Mouse (Mus musculus): ENCODE results near the gene 4930404H24Rik. TPM values are rescaled to one million over a fixed set of nuclear protein-coding genes. Genes with fewer than 3 reads are reported as not detected.

Gene 4930404H24Rik
- polyA plus RNA-seq (2014; fragmentation: Nextera tagmentation; extraction: Ambion mirVana), result not detected in 2 replicates

DNA sequence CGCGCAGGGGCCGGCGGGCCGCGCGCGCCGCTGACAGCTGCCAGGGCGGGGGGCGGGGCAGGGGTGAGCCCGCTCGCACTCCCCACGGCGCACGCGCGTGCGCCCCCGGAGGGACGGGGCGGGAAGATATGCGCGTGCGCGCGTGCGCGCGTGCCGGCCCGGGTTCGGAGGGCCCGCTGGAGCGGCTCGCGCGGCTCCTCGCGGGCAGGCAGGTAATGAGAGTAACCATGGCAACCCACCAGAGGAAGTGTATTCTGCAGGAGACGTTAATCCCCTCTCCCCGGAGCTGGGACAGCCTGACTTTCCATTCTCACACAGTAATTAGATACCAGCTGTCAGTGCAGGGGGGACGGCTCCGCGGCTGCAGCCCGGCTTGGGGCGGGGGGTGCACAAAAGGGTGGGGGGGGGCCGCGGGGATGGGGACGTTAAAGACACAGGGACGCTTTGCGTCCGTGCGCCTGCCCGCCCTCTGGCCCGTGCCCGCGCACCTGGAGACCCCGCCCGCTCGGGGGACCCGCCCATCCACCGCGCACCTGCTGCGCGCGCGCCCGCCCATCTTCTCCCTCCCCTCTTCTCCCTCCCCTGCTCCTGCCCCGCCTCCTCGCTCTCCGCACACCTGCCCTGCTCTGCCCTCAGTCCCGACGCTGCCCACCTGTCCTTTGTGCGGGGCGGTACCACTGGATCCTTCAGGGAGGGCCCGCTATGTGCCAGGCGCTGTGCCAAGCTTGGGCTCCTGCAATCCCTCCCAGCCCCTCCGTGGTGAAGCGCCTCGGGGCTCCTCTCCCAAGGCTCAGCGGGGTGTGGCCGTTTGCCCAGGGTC is at the start of gene 4930404H24Rik:
TSS of gene 4930404H24Rik (plus strand) at position 218 of the 820 bp plus-strand sequence.
- peaks cover 19% of the 10 kb centered on the region for H3K4me1 ChIP-seq (ENCODE audit: control insufficient read depth, insufficient read depth, low read length)
- peaks cover 12% of the 10 kb centered on the region for H3K27me3 ChIP-seq (ENCODE audit: control insufficient read depth, insufficient read depth, low read length)
- ATAC-seq (ENCODE audit: insufficient number of reproducible peaks, low FRiP score, low TSS enrichment, low read depth), result peak; percentile 70
- H3K4me2 ChIP-seq (ENCODE audit: low read depth, severe bottlenecking), result peak within 1 kb of the TSS; percentile 94
- peak; percentile 77 for DNase-seq (ENCODE audit: low spot score)
- H3K4me3 ChIP-seq (ENCODE audit: low read depth, low read length), result peak within 1 kb of the TSS; percentile 48
- peak within 1 kb of the TSS; percentile 38 for H3K9ac ChIP-seq (ENCODE audit: low read length)
- 1% methylated on average over 56 of the region's 83 CpGs for WGBS
- H3K36me3 ChIP-seq (ENCODE audit: control insufficient read depth, insufficient read depth, low read length), result no peaks in the 10 kb centered on the region
- H3K27ac ChIP-seq (replicated peaks; ENCODE audit: low read depth, low read length), result no peak within 1 kb of the TSS
- H3K9me3 ChIP-seq (ENCODE audit: control insufficient read depth, low read length), result no peaks in the 10 kb centered on the region

DNA sequence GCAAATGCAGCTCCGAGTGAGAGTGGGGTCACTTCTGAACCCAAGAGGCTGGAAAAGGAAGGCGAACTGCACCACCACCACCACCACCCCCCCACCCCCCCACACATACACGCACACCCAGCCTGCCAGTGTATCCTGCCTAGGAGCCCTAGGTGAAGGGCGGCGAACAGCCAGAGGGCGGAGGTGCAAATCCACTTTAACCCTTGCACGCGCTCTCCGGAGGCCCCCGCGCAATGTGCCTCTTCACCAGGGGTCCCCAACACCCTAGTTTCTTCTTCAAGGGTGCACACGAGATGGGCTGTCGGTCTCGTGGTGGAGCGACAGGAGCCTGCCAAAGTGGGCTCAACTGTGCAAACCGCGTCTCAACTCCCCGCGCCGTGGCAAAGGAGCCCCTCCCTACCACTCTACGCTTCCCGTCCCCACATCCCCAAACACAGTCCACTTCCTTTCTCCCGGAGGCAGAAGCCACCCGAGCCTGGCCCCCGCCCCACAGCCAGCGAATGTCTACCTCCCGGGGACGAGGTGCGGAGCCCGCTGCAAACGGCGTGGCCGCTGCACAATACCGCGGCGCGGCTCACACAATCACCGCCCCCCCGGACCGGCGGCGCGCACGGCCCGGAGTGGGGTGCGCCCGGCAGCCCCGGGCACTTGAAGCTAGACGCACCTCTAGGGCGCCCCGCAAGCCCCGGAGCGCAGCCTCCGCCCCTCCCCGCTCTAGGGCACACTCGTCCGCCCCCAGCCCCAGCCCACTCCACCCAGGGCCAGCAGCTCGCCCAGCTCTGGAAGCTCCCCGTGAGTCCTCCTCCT is 49.0 kb upstream of the 4930404H24Rik start:
- WGBS, result under 1% methylated on average over 57 of the region's 59 CpGs
- Histone ChIP-seq H3K27me3 (ENCODE audit: control insufficient read depth, insufficient read depth, low read length) (no peaks in the 10 kb centered on the region), H3K4me2 (ENCODE audit: low read depth, severe bottlenecking) (peak overlapping the region; percentile 99), H3K4me1 (ENCODE audit: control insufficient read depth, insufficient read depth, low read length) (peaks cover 36% of the 10 kb centered on the region), H3K9me3 (ENCODE audit: control insufficient read depth, low read length) (no peaks in the 10 kb centered on the region), H3K36me3 (ENCODE audit: control insufficient read depth, insufficient read depth, low read length) (no peaks in the 10 kb centered on the region), H3K9ac (ENCODE audit: low read length) (peak overlapping the region; percentile 84), H3K27ac (replicated peaks; ENCODE audit: low read depth, low read length) (peak overlapping the region; percentile 92), H3K4me3 (ENCODE audit: low read depth, low read length) (peak overlapping the region; percentile 96)
- ATAC-seq (ENCODE audit: insufficient number of reproducible peaks, low FRiP score, low TSS enrichment, low read depth), result peak; percentile 56
- DNase-seq (ENCODE audit: low spot score), result peak; percentile 64

DNA sequence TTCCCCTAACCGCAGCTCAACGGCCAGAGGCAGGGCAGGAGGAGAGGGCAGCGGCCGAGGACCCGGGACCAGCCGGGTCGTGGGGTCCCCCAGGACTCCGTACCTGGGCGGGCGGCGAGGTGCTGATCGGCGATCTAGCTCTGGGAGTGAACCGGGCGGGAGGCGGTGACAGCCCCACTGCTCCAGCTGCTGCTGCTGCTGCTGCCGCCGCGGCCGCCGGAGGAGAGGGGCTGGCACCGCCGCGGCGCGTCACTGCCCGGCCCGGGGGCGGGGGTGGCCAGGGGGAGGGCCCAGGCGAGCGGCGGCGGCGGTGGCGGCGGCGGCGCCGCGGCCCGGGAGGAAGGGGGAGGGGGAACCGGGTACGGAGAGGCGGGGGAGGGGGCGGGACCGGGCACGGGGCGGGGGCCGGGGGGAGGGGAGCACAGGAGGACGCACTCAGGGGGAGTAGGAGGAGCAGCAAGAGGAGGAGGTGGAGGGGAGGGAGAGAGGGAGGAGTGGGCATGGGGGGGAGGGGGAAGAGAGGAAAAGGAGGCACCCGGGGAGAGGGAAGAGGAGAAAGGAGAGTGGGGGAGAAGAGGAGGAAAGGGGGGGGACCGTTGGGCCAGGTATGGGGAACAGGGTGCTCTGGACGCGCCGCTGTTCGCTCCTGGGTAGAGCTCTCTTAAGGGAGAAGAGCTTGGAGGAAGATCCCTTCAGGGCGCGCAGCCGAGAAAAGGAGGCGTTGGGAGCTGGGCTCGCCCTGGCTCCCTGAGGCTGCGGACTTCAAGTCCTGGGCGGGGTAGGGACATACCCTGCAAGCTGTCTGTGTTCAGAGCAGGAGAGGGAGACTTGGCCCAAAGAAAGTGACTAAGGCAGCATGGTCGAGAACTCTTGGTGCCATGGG is 48.1 kb upstream of the 4930404H24Rik start:
- Histone ChIP-seq H3K9ac (ENCODE audit: low read length) (peak overlapping the region; percentile 84), H3K4me1 (ENCODE audit: control insufficient read depth, insufficient read depth, low read length) (peaks cover 36% of the 10 kb centered on the region)
- WGBS, result under 1% methylated on average over 29 of the region's 64 CpGs

DNA sequence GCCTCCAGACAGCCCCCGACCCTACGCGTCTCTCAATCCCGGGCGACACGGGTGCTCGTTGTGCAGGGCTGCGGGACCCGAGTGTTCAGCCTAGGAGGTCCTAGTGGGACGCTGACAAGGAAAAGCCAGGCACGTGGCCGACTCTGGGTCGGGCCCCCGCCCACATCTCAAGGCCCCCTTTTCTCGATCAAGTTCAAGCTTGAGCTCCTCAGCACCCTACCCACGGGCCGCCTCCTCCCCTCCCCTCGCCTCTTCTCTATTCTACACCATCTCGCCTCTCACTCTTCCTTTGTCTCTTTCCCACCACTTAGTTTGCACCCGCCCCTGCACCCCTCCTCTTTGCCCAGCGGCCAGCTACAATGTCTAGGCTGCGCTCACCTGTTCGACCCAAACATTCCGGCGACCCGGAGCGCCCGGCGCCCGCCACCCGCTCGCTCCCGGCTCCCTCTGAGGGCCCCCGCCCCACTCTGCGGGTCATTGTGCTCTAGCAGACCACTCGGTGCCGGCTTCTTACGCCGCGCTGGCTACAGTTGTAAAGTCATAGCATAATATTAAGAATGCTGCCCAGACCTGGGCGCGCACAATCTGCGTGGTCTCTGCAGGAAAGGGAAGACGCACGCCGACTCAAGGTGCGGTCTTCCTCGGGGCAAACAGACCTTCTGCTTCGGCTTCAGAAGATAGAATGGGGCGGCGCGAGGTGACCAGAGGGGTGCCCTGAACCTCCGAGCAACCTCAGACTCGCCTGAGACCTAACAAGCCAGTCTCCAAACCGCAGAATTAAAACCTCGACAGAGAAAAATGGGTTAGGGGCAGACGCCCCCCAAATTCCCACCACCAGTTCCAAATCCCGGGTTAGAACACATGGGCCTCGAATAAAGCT is 47.2 kb upstream of the 4930404H24Rik start:
- peak overlapping the region; percentile 92 for H3K27ac ChIP-seq (replicated peaks; ENCODE audit: low read depth, low read length)

More for the DNA sequence above, 48.1 kb upstream of the 4930404H24Rik start:
- Histone ChIP-seq H3K27me3 (ENCODE audit: control insufficient read depth, insufficient read depth, low read length) (no peaks in the 10 kb centered on the region), H3K4me3 (ENCODE audit: low read depth, low read length) (peak overlapping the region; percentile 96), H3K27ac (replicated peaks; ENCODE audit: low read depth, low read length) (peak overlapping the region; percentile 92), H3K4me2 (ENCODE audit: low read depth, severe bottlenecking) (peak overlapping the region; percentile 99), H3K9me3 (ENCODE audit: control insufficient read depth, low read length) (no peaks in the 10 kb centered on the region), H3K36me3 (ENCODE audit: control insufficient read depth, insufficient read depth, low read length) (no peaks in the 10 kb centered on the region)
- DNase-seq (ENCODE audit: low spot score) (peak; percentile 83), ATAC-seq (ENCODE audit: insufficient number of reproducible peaks, low FRiP score, low TSS enrichment, low read depth) (peak; percentile 44)

DNA sequence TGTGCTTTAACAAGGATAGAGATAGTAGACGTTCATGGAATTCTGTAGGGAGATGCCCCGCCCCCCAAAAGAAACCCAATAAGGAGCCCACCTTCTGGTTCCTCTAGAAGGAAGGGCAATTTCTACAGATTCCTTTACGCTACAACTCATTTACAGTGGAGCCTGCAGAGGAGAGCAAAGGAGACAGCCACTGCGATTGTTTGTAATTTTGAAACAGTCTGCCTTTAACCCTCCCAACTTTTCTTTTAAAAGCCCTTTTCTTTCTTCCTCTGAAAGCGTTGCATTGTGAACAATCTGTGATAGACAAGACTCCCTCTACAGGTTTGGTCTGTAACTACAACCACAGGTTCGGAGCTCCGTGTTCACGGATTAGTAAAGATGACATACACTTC is 46.6 kb upstream of the 4930404H24Rik start:
- H3K27me3 ChIP-seq (ENCODE audit: control insufficient read depth, insufficient read depth, low read length), result no peaks in the 10 kb centered on the region
- H3K36me3 ChIP-seq (ENCODE audit: control insufficient read depth, insufficient read depth, low read length), result no peaks in the 10 kb centered on the region
- WGBS, result under 1% methylated on average over 8 of the region's 8 CpGs
- DNase-seq (ENCODE audit: low spot score) (peak; percentile 67), ATAC-seq (ENCODE audit: insufficient number of reproducible peaks, low FRiP score, low TSS enrichment, low read depth) (no peak)
- H3K4me3 ChIP-seq (ENCODE audit: low read depth, low read length), result peak overlapping the region; percentile 96
- H3K27ac ChIP-seq (replicated peaks; ENCODE audit: low read depth, low read length), result no peak overlapping the region
- peaks cover 26% of the 10 kb centered on the region for H3K4me1 ChIP-seq (ENCODE audit: control insufficient read depth, insufficient read depth, low read length)
- peak overlapping the region; percentile 79 for H3K9ac ChIP-seq (ENCODE audit: low read length)
- H3K4me2 ChIP-seq (ENCODE audit: low read depth, severe bottlenecking), result peak overlapping the region; percentile 99
- no peaks in the 10 kb centered on the region for H3K9me3 ChIP-seq (ENCODE audit: control insufficient read depth, low read length)

More for the DNA sequence above, 47.2 kb upstream of the 4930404H24Rik start:
- under 1% methylated on average over 59 of the region's 59 CpGs for WGBS
- Histone ChIP-seq H3K27me3 (ENCODE audit: control insufficient read depth, insufficient read depth, low read length) (no peaks in the 10 kb centered on the region), H3K4me2 (ENCODE audit: low read depth, severe bottlenecking) (peak overlapping the region; percentile 99), H3K9ac (ENCODE audit: low read length) (peak overlapping the region; percentile 79), H3K4me1 (ENCODE audit: control insufficient read depth, insufficient read depth, low read length) (peaks cover 32% of the 10 kb centered on the region), H3K4me3 (ENCODE audit: low read depth, low read length) (peak overlapping the region; percentile 96), H3K9me3 (ENCODE audit: control insufficient read depth, low read length) (no peaks in the 10 kb centered on the region), H3K36me3 (ENCODE audit: control insufficient read depth, insufficient read depth, low read length) (no peaks in the 10 kb centered on the region)
- ATAC-seq (ENCODE audit: insufficient number of reproducible peaks, low FRiP score, low TSS enrichment, low read depth) (peak; percentile 61), DNase-seq (ENCODE audit: low spot score) (peak; percentile 76)

DNA sequence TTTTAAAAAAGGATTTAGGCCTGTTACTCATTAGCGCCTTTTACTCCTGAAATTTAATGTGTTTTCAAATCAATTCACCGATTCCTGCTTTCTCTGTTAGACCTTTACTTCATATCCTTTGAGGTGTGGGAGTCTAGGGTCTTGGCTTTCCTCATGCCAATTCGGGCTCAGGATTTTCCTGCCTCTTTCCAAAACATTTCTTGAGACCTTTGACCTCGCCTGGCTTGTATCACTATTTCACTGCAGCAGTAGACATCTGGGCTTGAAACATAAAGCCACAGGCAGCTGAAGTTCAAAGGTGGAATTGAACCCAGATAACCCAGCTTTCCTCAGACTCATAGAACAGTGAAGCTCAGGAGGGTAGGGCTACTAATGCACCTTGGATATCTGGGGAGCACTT is 46.1 kb upstream of the 4930404H24Rik start:
- no peak for DNase-seq (ENCODE audit: low spot score)
- Histone ChIP-seq H3K9me3 (ENCODE audit: control insufficient read depth, low read length) (no peaks in the 10 kb centered on the region), H3K27me3 (ENCODE audit: control insufficient read depth, insufficient read depth, low read length) (no peaks in the 10 kb centered on the region), H3K27ac (replicated peaks; ENCODE audit: low read depth, low read length) (no peak overlapping the region), H3K4me1 (ENCODE audit: control insufficient read depth, insufficient read depth, low read length) (peaks cover 21% of the 10 kb centered on the region), H3K4me3 (ENCODE audit: low read depth, low read length) (no peak overlapping the region), H3K9ac (ENCODE audit: low read length) (no peak overlapping the region), H3K36me3 (ENCODE audit: control insufficient read depth, insufficient read depth, low read length) (no peaks in the 10 kb centered on the region), H3K4me2 (ENCODE audit: low read depth, severe bottlenecking) (no peak overlapping the region)
- 9% methylated on average over 4 of the region's 4 CpGs for WGBS
- no peak for ATAC-seq (ENCODE audit: insufficient number of reproducible peaks, low FRiP score, low TSS enrichment, low read depth)

DNA sequence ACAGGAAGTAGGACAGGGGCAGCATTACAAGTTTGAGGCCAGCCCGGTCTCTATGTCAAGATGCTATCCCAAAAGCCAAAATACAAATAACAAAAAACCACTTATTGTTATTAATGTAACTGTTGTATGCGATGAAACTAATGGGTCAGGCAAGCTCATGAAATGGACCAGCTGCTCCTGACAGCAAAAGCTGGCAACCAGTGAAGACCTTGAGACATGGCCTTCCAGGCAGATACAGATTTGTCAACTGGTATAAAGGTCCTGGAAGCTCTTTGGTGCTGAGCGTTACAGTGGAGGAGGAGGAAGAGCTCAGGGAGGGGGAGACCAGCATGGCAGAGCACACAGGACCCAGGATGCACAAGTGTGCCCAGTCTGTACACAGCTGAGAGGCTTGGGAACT is 44.9 kb upstream of the 4930404H24Rik start:
- no peak overlapping the region for H3K9ac ChIP-seq (ENCODE audit: low read length)
- WGBS, result 93% methylated on average over 3 of the region's 3 CpGs
- no peak overlapping the region for H3K4me3 ChIP-seq (ENCODE audit: low read depth, low read length)

More for the DNA sequence above, 44.9 kb upstream of the 4930404H24Rik start:
- ATAC-seq (ENCODE audit: insufficient number of reproducible peaks, low FRiP score, low TSS enrichment, low read depth) (no peak), DNase-seq (ENCODE audit: low spot score) (no peak)
- Histone ChIP-seq H3K27ac (replicated peaks; ENCODE audit: low read depth, low read length) (no peak overlapping the region), H3K36me3 (ENCODE audit: control insufficient read depth, insufficient read depth, low read length) (no peaks in the 10 kb centered on the region), H3K9me3 (ENCODE audit: control insufficient read depth, low read length) (no peaks in the 10 kb centered on the region), H3K4me2 (ENCODE audit: low read depth, severe bottlenecking) (no peak overlapping the region), H3K27me3 (ENCODE audit: control insufficient read depth, insufficient read depth, low read length) (no peaks in the 10 kb centered on the region), H3K4me1 (ENCODE audit: control insufficient read depth, insufficient read depth, low read length) (peaks cover 10% of the 10 kb centered on the region)
